Mouse (Mus musculus): ENCODE measurements at regions not wholly inside any gene's neighbourhood (a gene's known extent, or its start where the extent isn't known, plus 50 kb on each side); places are given as distances from the start of the nearest gene placed in this dataset.

- no peak for DNase-seq
Observed at GRCm38 (mm10) chr13:83266591-83266990, 237.2 kb upstream of the Mef2c start.

GRCm38 (mm10) chr13:83268663-83269062 is 235.2 kb upstream of the Mef2c start:
- DNase-seq: no peak

- no peak for DNase-seq
Observed at GRCm38 (mm10) chr13:83278695-83279094, 225.1 kb upstream of the Mef2c start.

- no peak for DNase-seq
Observed at GRCm38 (mm10) chr13:83307696-83308095, 196.1 kb upstream of the Mef2c start.

GRCm38 (mm10) chr13:83328488-83328887 is 175.3 kb upstream of the Mef2c start:
- no peak for DNase-seq

GRCm38 (mm10) chr13:83333728-83334127 is 170.1 kb upstream of the Mef2c start:
- DNase-seq: no peak

- DNase-seq: no peak
Observed at GRCm38 (mm10) chr13:83344611-83345319, 159.1 kb upstream of the Mef2c start.

- DNase-seq: no peak
Observed at GRCm38 (mm10) chr13:83355341-83355740, 148.5 kb upstream of the Mef2c start.

GRCm38 (mm10) chr13:83360529-83360928 is 143.3 kb upstream of the Mef2c start:
- no peak for DNase-seq

GRCm38 (mm10) chr13:83376097-83376797 is 127.6 kb upstream of the Mef2c start:
- DNase-seq: no peak

GRCm38 (mm10) chr13:83378644-83379043 is 125.2 kb upstream of the Mef2c start:
- DNase-seq: no peak

- DNase-seq: no peak
Observed at GRCm38 (mm10) chr13:83382609-83383008, 121.2 kb upstream of the Mef2c start.

GRCm38 (mm10) chr13:83394773-83395172 is 109.1 kb upstream of the Mef2c start:
- no peak for DNase-seq

- no peak for DNase-seq
Observed at GRCm38 (mm10) chr13:83399381-83399780, 104.5 kb upstream of the Mef2c start.

- DNase-seq: no peak
Observed at GRCm38 (mm10) chr13:83439619-83440436, 64.0 kb upstream of the Mef2c start.

GRCm38 (mm10) chr13:83444277-83444676 is 59.6 kb upstream of the Mef2c start:
- no peak for DNase-seq

- no peak for DNase-seq
Observed at GRCm38 (mm10) chr13:83450820-83451219, 53.0 kb upstream of the Mef2c start.

GRCm38 (mm10) chr13:83452987-83453386 is 50.8 kb upstream of the Mef2c start:
- DNase-seq: no peak
